In genomic region chr1:167285356-167285755, GRCm38 (mm10) we compare ENCODE assay signal across 8 mouse cellular contexts. TPM values are rescaled to one million over a fixed set of nuclear protein-coding genes. Genes with fewer than 3 reads are reported as not detected.
DNase-seq lines count a peak whose midpoint lies in the region; ATAC-seq and TF ChIP-seq lines count a peak whose summit lies in the region.

No protein-coding gene starts in this region.

- TF ChIP-seq POLR2A in CH12.LX (IDR thresholded peaks at IDR 0.05; ENCODE audit: low read depth, low read length) = no peak

- dilution Hi-C loops in CH12.LX (cut with MboI; ENCODE audit: extremely low pct_ligation_motif_present, extremely low pct_unique_long_range_greater_than_20kb, low sequenced_read_pairs) = no loop called here

- H3K4me1 ChIP-seq in heart, embryonic 12.5 days (replicated peaks) = peaks cover 52% of the 10 kb centered on the region
- H3K4me1 ChIP-seq in CH12.LX (ENCODE audit: control insufficient read depth in 1 of 2, insufficient read depth in 2 of 2) = peaks cover 3 to 23% of the 10 kb centered on the region in 2 experiments
- H3K4me1 ChIP-seq in forebrain, embryonic 14.5 days (ENCODE audit: control insufficient read depth, insufficient read depth, low read length) = peaks cover 25% of the 10 kb centered on the region
- peaks cover 55% of the 10 kb centered on the region for H3K4me1 ChIP-seq in liver, embryonic 16.5 days (ENCODE audit: control insufficient read depth, low read depth, low read length)

- no peak for DNase-seq in heart, adult 18-20 months
- DNase-seq in CH12.LX (ENCODE audit: extremely low read depth) = no peak
- no peak for DNase-seq in forebrain, embryonic 14.5 days (ENCODE audit: low spot score)
- no peak for DNase-seq in MN1 (ENCODE audit: low spot score)
- DNase-seq in right cerebral cortex, adult 18-20 months = no peak
- no peak for DNase-seq in right cerebral cortex, postnatal 25 days

- 0 out of 2 replicates have a peak, but pooled peaks cover 4% of the 10 kb centered on the region for H3K27me3 ChIP-seq in heart, embryonic 12.5 days (replicated peaks)
- no peaks in the 10 kb centered on the region for H3K27me3 ChIP-seq in CH12.LX (replicated peaks)
- H3K27me3 ChIP-seq in forebrain, embryonic 14.5 days (replicated peaks; ENCODE audit: control insufficient read depth, insufficient read depth, low read length) = no peaks in the 10 kb centered on the region
- H3K27me3 ChIP-seq in liver, embryonic 16.5 days (ENCODE audit: control insufficient read depth, insufficient read depth, low read depth, low read length) = peaks cover 16% of the 10 kb centered on the region

- TF ChIP-seq CTCF in CH12.LX (conservative IDR thresholded peaks at IDR 0.05 in 1 of 2, IDR thresholded peaks at IDR 0.05 in 1 of 2; ENCODE audit: low read depth in 2 of 2, low read length in 2 of 2) = no peak

- H3K9me3 ChIP-seq in heart, embryonic 12.5 days (replicated peaks) = no peaks in the 10 kb centered on the region
- no peaks in the 10 kb centered on the region for H3K9me3 ChIP-seq in CH12.LX (replicated peaks; ENCODE audit: low read length)
- H3K9me3 ChIP-seq in forebrain, embryonic 14.5 days (replicated peaks; ENCODE audit: control insufficient read depth, low read length) = no peaks in the 10 kb centered on the region
- H3K9me3 ChIP-seq in liver, embryonic 16.5 days (replicated peaks; ENCODE audit: control insufficient read depth, low read length) = no peaks in the 10 kb centered on the region

- TF ChIP-seq EP300 in CH12.LX (IDR thresholded peaks at IDR 0.05; ENCODE audit: low read length) = no peak

- peak overlapping the region; percentile 96 for H3K9ac ChIP-seq in heart, embryonic 12.5 days
- peak overlapping the region; percentile 87 for H3K9ac ChIP-seq in CH12.LX (ENCODE audit: insufficient read depth, low read depth)
- H3K9ac ChIP-seq in forebrain, embryonic 14.5 days (ENCODE audit: low read length) = peak overlapping the region; percentile 91
- H3K9ac ChIP-seq in liver, embryonic 16.5 days (ENCODE audit: low read depth, low read length) = no peak overlapping the region; the same call in 1 of the 2 replicates

- peak overlapping the region; percentile 89; the same call in 1 of the 2 replicates for H3K27ac ChIP-seq in heart, embryonic 12.5 days (ENCODE audit: poor library complexity, severe bottlenecking)
- H3K27ac ChIP-seq in CH12.LX (ENCODE audit: insufficient read depth, low read depth) = no peak overlapping the region
- H3K27ac ChIP-seq in forebrain, embryonic 14.5 days (ENCODE audit: low read depth, low read length) = peak overlapping the region; percentile 97; the same call in 1 of the 2 replicates
- no peak overlapping the region; the same call in 1 of the 2 replicates for H3K27ac ChIP-seq in liver, embryonic 16.5 days (ENCODE audit: low read length)

- peak overlapping the region; percentile 80 for H3K4me2 ChIP-seq in heart, embryonic 12.5 days
- peak overlapping the region; percentile 87 for H3K4me2 ChIP-seq in CH12.LX (ENCODE audit: insufficient read depth, low read depth, poor library complexity, severe bottlenecking)
- peak overlapping the region; percentile 54 for H3K4me2 ChIP-seq in forebrain, embryonic 14.5 days (ENCODE audit: low read length)
- peak overlapping the region; percentile 99 for H3K4me2 ChIP-seq in liver, embryonic 16.5 days (ENCODE audit: low read depth, low read length)

- WGBS in heart, embryonic 12.5 days = 4% methylated on average over 8 of the region's 8 CpGs
- WGBS in forebrain, embryonic 14.5 days = under 1% methylated on average over 8 of the region's 8 CpGs
- WGBS in liver, embryonic 16.5 days (ENCODE audit: insufficient replicate concordance) = 1% methylated on average over 8 of the region's 8 CpGs

- H3K79me2 ChIP-seq in CH12.LX (replicated peaks; ENCODE audit: control insufficient read depth, extremely low read depth, insufficient read depth, poor library complexity, severe bottlenecking) = peaks cover 42% of the 10 kb centered on the region

- H3K4me3 ChIP-seq in heart, embryonic 12.5 days = peak overlapping the region; percentile 96
- H3K4me3 ChIP-seq in CH12.LX (replicated peaks in 1 of 3; ENCODE audit: low read depth in 2 of 3, low read length in 2 of 3, poor library complexity in 1 of 3) = peak overlapping the region; percentile 39 to 91 (median 76)
- H3K4me3 ChIP-seq in forebrain, embryonic 14.5 days (ENCODE audit: low read depth, low read length) = peak overlapping the region; percentile 89
- H3K4me3 ChIP-seq in liver, embryonic 16.5 days (ENCODE audit: low read depth, low read length) = peak overlapping the region; percentile 78

- TF ChIP-seq RAD21 in CH12.LX (IDR thresholded peaks at IDR 0.05; ENCODE audit: low read depth, low read length) = no peak

- no peak for ATAC-seq in heart, embryonic 12.5 days (ENCODE audit: insufficient number of reproducible peaks, low FRiP score)
- ATAC-seq in forebrain, embryonic 14.5 days = no peak; the same call in 1 of the 2 replicates
- ATAC-seq in liver, embryonic 16.5 days (ENCODE audit: low read depth) = no peak

- H3K36me3 ChIP-seq in heart, embryonic 12.5 days = no peaks in the 10 kb centered on the region
- H3K36me3 ChIP-seq in CH12.LX (replicated peaks in 1 of 2; ENCODE audit: control insufficient read depth in 1 of 2, insufficient read depth in 1 of 2, low read length in 1 of 2) = peaks cover 3 to 6% of the 10 kb centered on the region in 2 experiments
- H3K36me3 ChIP-seq in forebrain, embryonic 14.5 days (ENCODE audit: control insufficient read depth, insufficient read depth, low read length) = 0 out of 2 replicates have a peak, but pooled peaks cover under 1% of the 10 kb centered on the region
- H3K36me3 ChIP-seq in liver, embryonic 16.5 days (ENCODE audit: control insufficient read depth, insufficient read depth) = no peaks in the 10 kb centered on the region

- in situ Hi-C loops in CH12.LX (cut with MboI; ENCODE audit: low pct_ligation_motif_present, low pct_unique_long_range_greater_than_20kb, low sequenced_read_pairs) = no loop called here

TF ChIP-seq in CH12.LX, 34 proteins besides CTCF, POLR2A, EP300 and RAD21:
- no peak for TF ChIP-seq HCFC1 (IDR thresholded peaks at IDR 0.05; ENCODE audit: low read depth, low read length)
- no peak for TF ChIP-seq TCF12 (IDR thresholded peaks at IDR 0.05; ENCODE audit: low read depth, low read length)
- 0 out of 2 replicates have a peak, but pooled peaks have one; percentile 26 for TF ChIP-seq MAX (IDR thresholded peaks at IDR 0.05; ENCODE audit: low read length)
- TF ChIP-seq SMC3 (IDR thresholded peaks at IDR 0.05; ENCODE audit: low read depth, low read length) = no peak
- no peak for TF ChIP-seq MYC (IDR thresholded peaks at IDR 0.05; ENCODE audit: low read depth, low read length)
- no peak for TF ChIP-seq MAZ (IDR thresholded peaks at IDR 0.05; ENCODE audit: low read depth, low read length)
- TF ChIP-seq KAT2A (IDR thresholded peaks at IDR 0.05; ENCODE audit: insufficient replicate concordance, low read length) = no peak
- TF ChIP-seq ZC3H11A (IDR thresholded peaks at IDR 0.05; ENCODE audit: low read depth, low read length) = no peak
- no peak for TF ChIP-seq POLR2AphosphoS2 (IDR thresholded peaks at IDR 0.05; ENCODE audit: low read depth, low read length)
- no peak for TF ChIP-seq PAX5 (IDR thresholded peaks at IDR 0.05; ENCODE audit: low read length)
- no peak for TF ChIP-seq ELF1 (IDR thresholded peaks at IDR 0.05; ENCODE audit: low read depth, low read length)
- TF ChIP-seq ZKSCAN1 (IDR thresholded peaks at IDR 0.05; ENCODE audit: borderline replicate concordance, low read depth, low read length) = no peak
- no peak for TF ChIP-seq TBP (conservative IDR thresholded peaks at IDR 0.05; ENCODE audit: low read depth, low read length)
- TF ChIP-seq CHD1 (IDR thresholded peaks at IDR 0.05; ENCODE audit: low read depth, low read length) = no peak
- TF ChIP-seq ETS1 (conservative IDR thresholded peaks at IDR 0.05; ENCODE audit: low read depth, low read length) = no peak
- peak; percentile 34; the same call in 1 of the 2 replicates for TF ChIP-seq BHLHE40 (IDR thresholded peaks at IDR 0.05; ENCODE audit: low read depth, low read length)
- no peak for TF ChIP-seq NRF1 (IDR thresholded peaks at IDR 0.05; ENCODE audit: low read depth, low read length)

RNA-seq across cellular contexts. Expression of gene Uck2, which starts 0.2 kb away (rescaled TPM):
- polyA plus RNA-seq in heart, embryonic 12.5 days (2016; fragmentation: Nextera tagmentation; extraction: Ambion mirVana) = 68.9 and 75.3 TPM in 2 replicates
- total RNA-seq in heart, adult 18-20 months (2021) = 10 to 100 TPM; 41.8 to 43.8 TPM
- total RNA-seq in CH12.LX (2012; rRNA removed) (235 and 254 TPM in 2 replicates), CH12.LX (2014; rRNA removed) (312 and 363 TPM in 2 replicates)
- 323 and 392 TPM in 2 replicates for polyA plus RNA-seq in CH12.LX (2012; ENCODE audit: insufficient read length, low read depth)
- polyA plus RNA-seq in forebrain, embryonic 14.5 days (2014; fragmentation: Nextera tagmentation; extraction: Ambion mirVana) = 54.1 and 58.1 TPM in 2 replicates
- 28.9 and 30.8 TPM in 2 replicates for polyA plus RNA-seq in liver, embryonic 16.5 days (2015; fragmentation: Nextera tagmentation; extraction: Ambion mirVana)

RNA-seq across cellular contexts. Expression of gene Tmco1, which starts 22.8 kb away (rescaled TPM):
- polyA plus RNA-seq in heart, embryonic 12.5 days (2016; fragmentation: Nextera tagmentation; extraction: Ambion mirVana) = 79.7 and 83.1 TPM in 2 replicates
- total RNA-seq in heart, adult 18-20 months (2021) = 10 to 100 TPM; 83.6 to 99.6 TPM
- total RNA-seq in CH12.LX (2012; rRNA removed) = 80.6 and 87.0 TPM in 2 replicates
- total RNA-seq in CH12.LX (2014; rRNA removed) = 153 and 168 TPM in 2 replicates
- 92.8 and 127 TPM in 2 replicates for polyA plus RNA-seq in CH12.LX (2012; ENCODE audit: insufficient read length, low read depth)
- polyA plus RNA-seq in forebrain, embryonic 14.5 days (2014; fragmentation: Nextera tagmentation; extraction: Ambion mirVana) = 81.7 and 84.0 TPM in 2 replicates
- polyA plus RNA-seq in liver, embryonic 16.5 days (2015; fragmentation: Nextera tagmentation; extraction: Ambion mirVana) = 57.3 and 61.3 TPM in 2 replicates

Comparison
In these comparisons a context has a peak if more than half of its experiments do, and no peak if none do; other contexts are left out.
1. H3K27ac ChIP-seq: peak in heart, embryonic 12.5 days (single experiment) and forebrain, embryonic 14.5 days (single experiment); none in CH12.LX (single experiment) and liver, embryonic 16.5 days (single experiment).
2. Peak in every context shown above with its lines, with median percentiles within 50 percentile points of each other: H3K4me2 ChIP-seq and H3K4me3 ChIP-seq.